Mouse (Mus musculus) heart, adult 2 months (tissue): ENCODE results near the gene Ppm1a.

ENCODE experiments used
- CTCF ChIP-seq: fragments of 200-600 bp; IDR thresholded peaks from 2 replicates; pipeline ENCODE4 v1.8.1; 2022; ENCODE audit warnings: antibody characterized with exemption, mild to moderate bottlenecking, moderate library complexity
- POLR2A ChIP-seq: fragments of 200-500 bp; IDR thresholded peaks from 2 replicates; pipeline ENCODE4 v1.6.1; 2011; ENCODE audit warnings: mild to moderate bottlenecking, low read depth, low read length, control low read depth; ENCODE audit not compliant: insufficient read depth

DNA sequence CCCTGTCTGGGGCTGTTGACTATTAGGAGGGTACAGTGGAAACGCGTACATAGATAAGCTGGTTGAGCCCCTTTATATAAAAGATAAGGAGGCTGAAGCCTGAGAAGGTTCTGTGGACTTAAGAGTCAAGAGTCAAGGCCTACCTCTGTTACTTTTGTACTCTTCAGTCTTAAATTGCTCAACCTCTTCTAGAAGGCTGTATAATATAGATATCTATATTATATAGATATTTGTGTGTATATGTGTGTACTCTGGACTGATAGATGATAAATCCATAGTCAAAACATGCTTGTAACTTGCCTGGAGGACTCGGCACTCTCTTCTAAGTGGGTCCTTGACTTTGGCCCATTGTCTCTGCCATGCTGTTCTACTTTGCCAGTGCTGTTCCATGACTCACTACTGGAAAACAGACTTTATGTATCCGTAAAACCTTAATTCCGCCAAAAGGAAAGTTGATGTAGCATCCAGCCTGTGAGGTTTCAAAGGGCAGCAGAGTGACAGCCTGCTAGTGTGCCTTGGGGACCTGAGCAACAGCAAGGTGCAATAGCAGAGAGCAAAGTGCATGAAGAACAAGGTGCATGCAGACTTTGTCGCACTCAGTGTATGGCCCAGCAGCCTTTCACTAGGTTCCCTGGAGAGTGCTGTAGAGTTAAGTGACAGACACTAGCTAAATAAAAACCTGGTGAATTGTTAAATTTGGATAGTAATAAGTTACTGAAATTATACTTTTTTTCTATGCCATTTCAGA lies 28.1 kb downstream of the Ppm1a start:
- no peak for TF ChIP-seq POLR2A
- TF ChIP-seq CTCF = no peak
